Comparison of ENCODE assay signal across 8 mouse cellular contexts in genomic region chr10:20907044-20907443, GRCm38 (mm10). TPM values are rescaled to one million over a fixed set of nuclear protein-coding genes. Genes with fewer than 3 reads are reported as not detected.
DNase-seq lines count a peak whose midpoint lies in the region; ATAC-seq and TF ChIP-seq lines count a peak whose summit lies in the region.

No protein-coding gene starts in this region.

- no peaks in the 10 kb centered on the region for H3K27me3 ChIP-seq in kidney, embryonic 14.5 days (ENCODE audit: control insufficient read depth, insufficient read depth, low read length)

- no peaks in the 10 kb centered on the region for H3K36me3 ChIP-seq in kidney, embryonic 14.5 days (ENCODE audit: control insufficient read depth, insufficient read depth, low read length)

- no peak overlapping the region for H3K27ac ChIP-seq in kidney, embryonic 14.5 days (ENCODE audit: low read depth, low read length)
- no peak overlapping the region for H3K27ac ChIP-seq in left cerebral cortex, adult 2 months

- no peaks in the 10 kb centered on the region for H3K4me1 ChIP-seq in kidney, embryonic 14.5 days (ENCODE audit: control insufficient read depth, insufficient read depth, low read length)

- DNase-seq in kidney, postnatal 14 days, result peak; percentile 50
- peak; percentile 12 for DNase-seq in brain, adult 2 months (ENCODE audit: low read depth, low spot score)
- DNase-seq in heart, postnatal 14 days, result peak; percentile 18 to 35
- peak; percentile 17 for DNase-seq in naive thymus-derived CD4-positive, alpha-beta T cell, adult 2 months (ENCODE audit: low read depth)
- no peak for DNase-seq in cerebellum, adult 18-20 months
- DNase-seq in left cerebral cortex, adult 2 months (ENCODE audit: extremely low spot score in 1 of 2, low spot score in 2 of 2), result no peak
- no peak for DNase-seq in adipocyte (ENCODE audit: low spot score)

- TF ChIP-seq CTCF in left cerebral cortex, adult 2 months (IDR thresholded peaks at IDR 0.05), result no peak

- intact Hi-C loops in heart, postnatal 14 days (cut with DNase I), result no loop called here
- intact Hi-C loops in left cerebral cortex, adult 2 months (cut with DNase I), result no loop called here

- no peaks in the 10 kb centered on the region for H3K9me3 ChIP-seq in kidney, embryonic 14.5 days (ENCODE audit: control insufficient read depth, low read length)

- no peak overlapping the region for H3K4me3 ChIP-seq in kidney, embryonic 14.5 days (ENCODE audit: low read length)
- H3K4me3 ChIP-seq in left cerebral cortex, adult 2 months, result no peak overlapping the region

- no peak overlapping the region for H3K9ac ChIP-seq in kidney, embryonic 14.5 days (ENCODE audit: low read depth, low read length)

- WGBS in kidney, embryonic 14.5 days, result 65% methylated on average over 6 of the region's 6 CpGs

- no peak overlapping the region for H3K4me2 ChIP-seq in kidney, embryonic 14.5 days (replicated peaks; ENCODE audit: low read depth, low read length)

- ATAC-seq in kidney, embryonic 14.5 days (ENCODE audit: low FRiP score, low TSS enrichment), result no peak

RNA-seq across cellular contexts. Expression of gene Ahi1, which starts 45.3 kb away (rescaled TPM):
- 7.5 and 11.0 TPM in 2 replicates for polyA plus RNA-seq in kidney, embryonic 14.5 days (2014; fragmentation: Nextera tagmentation; extraction: Ambion mirVana)
- 1 to 10 TPM; 1.7 to 2.1 TPM for total RNA-seq in heart, postnatal 14 days (2021)
- total RNA-seq in left cerebral cortex, adult 2 months (2021), result 100 to 1,000 TPM; 181 to 211 TPM

Comparison
In these comparisons a context has a peak if more than half of its experiments do, and no peak if none do; other contexts are left out.
1. DNase-seq: peak in kidney, postnatal 14 days (single experiment), brain, adult 2 months (single experiment), heart, postnatal 14 days (2 of 2) and naive thymus-derived CD4-positive, alpha-beta T cell, adult 2 months (single experiment); none in cerebellum, adult 18-20 months (0 of 2), left cerebral cortex, adult 2 months (0 of 2) and adipocyte (single experiment).
2. RNA of gene Ahi1, which starts 45.3 kb away (total RNA-seq): 181 to 211 TPM in left cerebral cortex, adult 2 months; 1.7 to 2.1 TPM in heart, postnatal 14 days; every median in the first group is over 10 times any median in the second.